In genomic region chr9:75409031-75409851, GRCm38 (mm10) we compare ENCODE assay signal across 8 mouse cellular contexts. TPM values are rescaled to one million over a fixed set of nuclear protein-coding genes. Genes with fewer than 3 reads are reported as not detected.
DNase-seq lines count a peak whose midpoint lies in the region; ATAC-seq and TF ChIP-seq lines count a peak whose summit lies in the region.

No protein-coding gene starts in this region.

- H3K9ac ChIP-seq in hindbrain, embryonic 16.5 days (ENCODE audit: low read depth, low read length) = peak overlapping the region; percentile 96

- H3K27ac ChIP-seq in gastrocnemius, adult 2 months = peak overlapping the region; percentile 99
- H3K27ac ChIP-seq in hindbrain, embryonic 16.5 days (ENCODE audit: low read depth, low read length) = peak overlapping the region; percentile 99

- no peaks in the 10 kb centered on the region for H3K36me3 ChIP-seq in hindbrain, embryonic 16.5 days (ENCODE audit: control insufficient read depth, insufficient read depth, low read length)
- H3K36me3 ChIP-seq in megakaryocyte, embryonic 14.5 days (replicated peaks; ENCODE audit: low read length) = peaks cover 56% of the 10 kb centered on the region

- H3K27me3 ChIP-seq in hindbrain, embryonic 16.5 days (replicated peaks; ENCODE audit: control insufficient read depth, insufficient read depth, low read length) = no peaks in the 10 kb centered on the region
- no peaks in the 10 kb centered on the region for H3K27me3 ChIP-seq in megakaryocyte, embryonic 14.5 days (replicated peaks)

- H3K9me3 ChIP-seq in hindbrain, embryonic 16.5 days (ENCODE audit: control insufficient read depth, low read length) = no peaks in the 10 kb centered on the region
- no peaks in the 10 kb centered on the region for H3K9me3 ChIP-seq in megakaryocyte, embryonic 14.5 days

- peaks cover 19% of the 10 kb centered on the region for H3K4me1 ChIP-seq in hindbrain, embryonic 16.5 days (ENCODE audit: control insufficient read depth, insufficient read depth, low read depth, low read length)
- peaks cover 71% of the 10 kb centered on the region for H3K4me1 ChIP-seq in megakaryocyte, embryonic 14.5 days

- peak overlapping the region; percentile 96 for H3K4me3 ChIP-seq in gastrocnemius, adult 2 months
- H3K4me3 ChIP-seq in hindbrain, embryonic 16.5 days (ENCODE audit: low read length) = peak overlapping the region; percentile 66
- H3K4me3 ChIP-seq in megakaryocyte, embryonic 14.5 days (replicated peaks) = peak overlapping the region; percentile 98

- peak; percentile 5 for ATAC-seq in activated CD4-positive, CD25-positive, alpha-beta regulatory T cell, adult 4 months
- peak; percentile 92 for ATAC-seq in hindbrain, embryonic 16.5 days

- DNase-seq in embryo, embryonic 10 days (ENCODE audit: low spot score) = peak; percentile 67
- peak; percentile 91 for DNase-seq in gastrocnemius, adult 2 months
- DNase-seq in left cerebral cortex, postnatal 10 days (ENCODE audit: extremely low spot score in 1 of 2, low spot score in 2 of 2) = peak; percentile 42 to 88
- DNase-seq in right cerebral cortex, adult 2 months (ENCODE audit: low spot score in 2 of 2) = peak; percentile 44 to 62
- DNase-seq in urinary bladder, postnatal 10 days (ENCODE audit: low spot score) = peak; percentile 54

- intact Hi-C loops in gastrocnemius, adult 2 months (cut with DNase I) = no loop called here
- intact Hi-C loops in left cerebral cortex, postnatal 10 days (cut with DNase I) = no loop called here

- TF ChIP-seq CTCF in gastrocnemius, adult 2 months (IDR thresholded peaks at IDR 0.05) = no peak

- peak overlapping the region; percentile 89 for H3K4me2 ChIP-seq in hindbrain, embryonic 16.5 days (ENCODE audit: low read length)

- under 1% methylated on average over 72 of the region's 90 CpGs for WGBS in hindbrain, embryonic 16.5 days

RNA-seq across cellular contexts. Expression of gene Mapk6, which starts 0.6 kb away (rescaled TPM):
- polyA plus RNA-seq in activated CD4-positive, CD25-positive, alpha-beta regulatory T cell, adult 4 months (2017; shearing (Covaris generic)) = 10 to 100 TPM; 43.5 to 51.0 TPM
- total RNA-seq in gastrocnemius, adult 2 months (2021) = 10 to 100 TPM; 26.4 to 29.6 TPM
- polyA plus RNA-seq in hindbrain, embryonic 16.5 days (2015; fragmentation: Nextera tagmentation; extraction: Ambion mirVana) = 142 and 147 TPM in 2 replicates
- total RNA-seq in left cerebral cortex, postnatal 10 days (2021) = 10 to 100 TPM; 86.7 to 89.3 TPM
- 31.3 and 53.1 TPM in 2 replicates for polyA plus RNA-seq in megakaryocyte, embryonic 14.5 days (2012; ENCODE audit: insufficient read depth, low replicate concordance)

RNA-seq across cellular contexts. Expression of gene Leo1, which starts 32.1 kb away (rescaled TPM):
- polyA plus RNA-seq in activated CD4-positive, CD25-positive, alpha-beta regulatory T cell, adult 4 months (2017; shearing (Covaris generic)) = 10 to 100 TPM; 33.4 to 43.1 TPM
- total RNA-seq in gastrocnemius, adult 2 months (2021) = 10 to 100 TPM; 23.3 to 28.5 TPM
- 42.6 and 43.0 TPM in 2 replicates for polyA plus RNA-seq in hindbrain, embryonic 16.5 days (2015; fragmentation: Nextera tagmentation; extraction: Ambion mirVana)
- 10 to 100 TPM; 26.9 to 29.0 TPM for total RNA-seq in left cerebral cortex, postnatal 10 days (2021)
- polyA plus RNA-seq in megakaryocyte, embryonic 14.5 days (2012; ENCODE audit: insufficient read depth, low replicate concordance) = 3.6 and 17.0 TPM in 2 replicates

Comparison
In these comparisons a context has a peak if more than half of its experiments do, and no peak if none do; other contexts are left out.
1. Peak in every context shown above with its lines: DNase-seq, ATAC-seq, H3K4me3 ChIP-seq and H3K27ac ChIP-seq.